ENCODE assay signal across 9 mouse cellular contexts in the genomic region with DNA sequence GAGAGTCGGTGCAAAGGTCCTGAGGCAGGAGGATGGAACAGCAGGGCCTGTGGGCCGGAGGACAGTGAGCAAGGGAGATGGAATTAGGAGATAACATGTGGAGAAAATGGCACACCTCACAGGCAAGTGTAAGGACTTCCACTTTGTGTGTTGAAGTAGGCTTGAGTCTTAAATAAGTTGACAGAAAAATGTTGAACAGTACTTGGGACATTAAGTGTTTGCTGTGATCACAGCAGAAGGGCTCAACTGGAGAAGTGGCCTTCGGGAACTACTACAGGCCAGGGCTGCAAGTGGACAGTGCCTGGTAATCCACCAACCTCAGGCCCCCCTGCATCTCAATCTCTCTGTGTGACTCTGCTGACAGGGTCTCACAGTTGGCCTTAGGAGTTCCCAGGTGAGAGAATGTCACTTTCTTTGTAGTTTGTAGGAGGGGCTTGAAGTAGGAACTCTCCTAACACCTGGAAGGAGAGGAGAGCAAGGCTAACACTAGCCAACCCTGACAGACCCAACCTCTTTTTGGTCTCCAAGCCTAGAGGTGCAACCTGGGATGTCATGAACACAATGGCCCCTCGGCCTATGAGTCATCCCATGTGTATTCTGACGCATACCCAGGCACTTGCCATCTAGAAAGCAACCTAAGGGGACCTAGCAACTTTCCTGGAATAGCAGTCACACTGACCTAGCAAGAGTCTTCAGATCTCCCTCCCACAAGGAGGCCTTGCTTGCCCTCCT. TPM values are rescaled to one million over a fixed set of nuclear protein-coding genes. Genes with fewer than 3 reads are reported as not detected.
DNase-seq lines count a peak whose midpoint lies in the region; ATAC-seq and TF ChIP-seq lines count a peak whose summit lies in the region.
"Had no signal": no experiment of that assay in that cellular context is flagged by ENCODE, and none has a peak within 500 bp of the region (broad histone marks: within the 10 kb centered on the region; RNA-seq: fewer than 3 reads in every experiment).

No protein-coding gene starts in this region.

- H3K4me1 ChIP-seq in kidney, adult 2 months (ENCODE audit: control insufficient read depth, insufficient read depth, low read length): peaks cover 9% of the 10 kb centered on the region
- peaks cover 28% of the 10 kb centered on the region for H3K4me1 ChIP-seq in limb, embryonic 14.5 days (ENCODE audit: control insufficient read depth, insufficient read depth, low read length)
- H3K4me1 ChIP-seq in neural tube, embryonic 13.5 days (replicated peaks): peaks cover 35% of the 10 kb centered on the region

- WGBS in kidney, adult 2 months: 56% methylated on average over 5 of the region's 5 CpGs
- 70% methylated on average over 4 of the region's 5 CpGs for WGBS in limb, embryonic 14.5 days
- 67% methylated on average over 5 of the region's 5 CpGs for WGBS in neural tube, embryonic 13.5 days

- peak overlapping the region; percentile 33 for H3K4me2 ChIP-seq in limb, embryonic 14.5 days (replicated peaks; ENCODE audit: low read depth, low read length, severe bottlenecking)
- peak overlapping the region; percentile 51 for H3K4me2 ChIP-seq in neural tube, embryonic 13.5 days

- no peak for TF ChIP-seq POLR2A in kidney, adult 2 months (IDR thresholded peaks at IDR 0.05; ENCODE audit: low read depth, low read length)
- TF ChIP-seq POLR2A in limb, embryonic 14.5 days (IDR thresholded peaks at IDR 0.05; ENCODE audit: borderline replicate concordance, extremely low read depth, insufficient read depth, insufficient read length): no peak

- no peak for TF ChIP-seq CTCF in kidney, adult 2 months (conservative IDR thresholded peaks at IDR 0.05; ENCODE audit: insufficient read depth, insufficient read length, low read depth, low read length)

- peak overlapping the region; percentile 11; the same call in 1 of the 2 replicates for H3K4me3 ChIP-seq in kidney, adult 2 months (ENCODE audit: insufficient read depth, low read depth, low read length)
- 0 out of 2 replicates have a peak overlapping the region, but pooled peaks have one; percentile 9 for H3K4me3 ChIP-seq in limb, embryonic 14.5 days (replicated peaks; ENCODE audit: low read length)
- peak overlapping the region; percentile 26 for H3K4me3 ChIP-seq in neural tube, embryonic 13.5 days

- H3K27me3 ChIP-seq in kidney, adult 2 months (replicated peaks; ENCODE audit: control insufficient read depth, insufficient read depth, low read length): no peaks in the 10 kb centered on the region
- H3K27me3 ChIP-seq in limb, embryonic 14.5 days (ENCODE audit: control insufficient read depth, insufficient read depth, low read length): no peaks in the 10 kb centered on the region
- 0 out of 2 replicates have a peak, but pooled peaks cover 2% of the 10 kb centered on the region for H3K27me3 ChIP-seq in neural tube, embryonic 13.5 days

- DNase-seq in kidney, adult 2 months: no peak
- no peak for DNase-seq in kidney, adult 18-20 months
- no peak for DNase-seq in limb, embryonic 14.5 days (ENCODE audit: low spot score)
- DNase-seq in thymus, postnatal 25 days: no peak
- DNase-seq in ovary, adult 18-20 months (ENCODE audit: low spot score): no peak

- no peak overlapping the region for H3K9ac ChIP-seq in limb, embryonic 14.5 days (ENCODE audit: low read depth, low read length, severe bottlenecking)
- peak overlapping the region; percentile 61 for H3K9ac ChIP-seq in neural tube, embryonic 13.5 days

- H3K9me3 ChIP-seq in limb, embryonic 14.5 days (ENCODE audit: control insufficient read depth, low read length): no peaks in the 10 kb centered on the region
- H3K9me3 ChIP-seq in neural tube, embryonic 13.5 days: no peaks in the 10 kb centered on the region

- no peaks in the 10 kb centered on the region for H3K36me3 ChIP-seq in kidney, adult 2 months (ENCODE audit: control insufficient read depth, insufficient read depth, low read length)
- H3K36me3 ChIP-seq in limb, embryonic 14.5 days (ENCODE audit: control insufficient read depth, insufficient read depth, low read length): peaks cover 20% of the 10 kb centered on the region; the same call in 1 of the 2 replicates
- peaks cover 12% of the 10 kb centered on the region; the same call in 1 of the 2 replicates for H3K36me3 ChIP-seq in neural tube, embryonic 13.5 days

- H3K27ac ChIP-seq in kidney, adult 2 months (ENCODE audit: insufficient read depth, low read depth, low read length): no peak overlapping the region
- 0 out of 2 replicates have a peak overlapping the region, but pooled peaks have one; percentile 29 for H3K27ac ChIP-seq in limb, embryonic 14.5 days (replicated peaks; ENCODE audit: low read depth, low read length)
- H3K27ac ChIP-seq in neural tube, embryonic 13.5 days (replicated peaks): peak overlapping the region; percentile 85

- peak; percentile 30 for ATAC-seq in erythroblast, adult 5-6 weeks (replicated peaks; ENCODE audit: low FRiP score, poor library complexity, severe bottlenecking)
- ATAC-seq in limb, embryonic 14.5 days (ENCODE audit: low FRiP score, low read depth): peak; percentile 17; the same call in 1 of the 2 replicates
- peak; percentile 3; the same call in 1 of the 2 replicates for ATAC-seq in neural tube, embryonic 13.5 days (ENCODE audit: low read depth)
- no peak for ATAC-seq in monocyte, adult 5-6 weeks (replicated peaks; ENCODE audit: insufficient number of reproducible peaks, low FRiP score, low TSS enrichment, poor library complexity, severe bottlenecking)

RNA-seq across cellular contexts. Expression of a gene that starts 6.1 kb away (rescaled TPM):
- 27.6 and 43.9 TPM in 2 replicates for polyA plus RNA-seq in kidney, adult 2 months (2012; rRNA removed)
- total RNA-seq in erythroblast, adult 5-6 weeks (2015; ENCODE audit: low replicate concordance): not detected in 2 replicates
- total RNA-seq in erythroblast, adult 5-6 weeks (2017; ENCODE audit: low replicate concordance): not detected in 2 replicates
- polyA plus RNA-seq in limb, embryonic 14.5 days (2012; rRNA removed): 13.1 and 16.4 TPM in 2 replicates
- 9.1 and 9.3 TPM in 2 replicates for polyA plus RNA-seq in limb, embryonic 14.5 days (2014; fragmentation: Nextera tagmentation; extraction: Ambion mirVana)
- polyA plus RNA-seq in neural tube, embryonic 13.5 days (2015; fragmentation: Nextera tagmentation; extraction: Ambion mirVana): 30.2 and 30.3 TPM in 2 replicates
- not detected in 3 replicates for total RNA-seq in monocyte, adult 5-6 weeks (2017)
- total RNA-seq: hematopoietic stem cell, adult 5-6 weeks had no signal

RNA-seq across cellular contexts. Expression of a gene that starts 40.6 kb away (rescaled TPM):
- 1.5 and 1.6 TPM in 2 replicates for polyA plus RNA-seq in kidney, adult 2 months (2012; rRNA removed)
- 1.7 TPM in 1 of 2 replicates, not detected in the other for total RNA-seq in erythroblast, adult 5-6 weeks (2015; ENCODE audit: low replicate concordance)
- total RNA-seq in erythroblast, adult 5-6 weeks (2017; ENCODE audit: low replicate concordance): 0.56 and 2.5 TPM in 2 replicates
- 24.6 and 26.2 TPM in 2 replicates for polyA plus RNA-seq in limb, embryonic 14.5 days (2012; rRNA removed)
- 39.2 and 41.1 TPM in 2 replicates for polyA plus RNA-seq in limb, embryonic 14.5 days (2014; fragmentation: Nextera tagmentation; extraction: Ambion mirVana)
- 59.6 and 61.3 TPM in 2 replicates for polyA plus RNA-seq in neural tube, embryonic 13.5 days (2015; fragmentation: Nextera tagmentation; extraction: Ambion mirVana)
- 1.3 TPM in 1 of 3 replicates, not detected in the others for total RNA-seq in monocyte, adult 5-6 weeks (2017)
- total RNA-seq: hematopoietic stem cell, adult 5-6 weeks had no signal
